Mouse (Mus musculus): Measurements from ENCODE around the gene Tns1. TPM values are rescaled to one million over a fixed set of nuclear protein-coding genes. Genes with fewer than 3 reads are reported as not detected.

The Tns1 gene
- polyA plus RNA-seq, 1 experiment from 2014 or later: 28.8 TPM

DNA sequence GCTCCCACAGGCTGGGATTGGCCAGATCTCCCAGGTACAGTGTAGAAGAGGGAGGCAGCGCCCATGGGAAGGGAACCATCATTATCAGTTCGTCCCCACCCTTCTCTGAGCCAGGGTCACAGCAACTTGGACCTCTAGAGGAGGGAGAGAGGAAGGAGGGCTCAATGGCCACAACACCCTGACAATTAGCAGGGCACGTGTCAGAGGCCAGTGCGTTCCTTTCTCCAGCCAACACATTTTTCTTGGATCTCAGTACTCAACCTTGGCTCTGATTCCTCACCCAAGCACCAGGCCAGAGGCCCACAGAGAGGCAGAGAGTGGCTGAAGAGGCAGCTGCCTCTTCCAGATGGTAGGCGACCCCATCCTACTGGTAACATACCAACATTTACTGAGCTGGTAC lies 107.6 kb downstream of the Tns1 start:
- Histone ChIP-seq H3K27me3 (ENCODE audit: control insufficient read depth, insufficient read depth, low read length) (no peaks in the 10 kb centered on the region), H3K9me3 (ENCODE audit: control insufficient read depth, low read length) (no peaks in the 10 kb centered on the region), H3K36me3 (ENCODE audit: control insufficient read depth, insufficient read depth, low read length) (no peaks in the 10 kb centered on the region), H3K4me2 (replicated peaks; ENCODE audit: low read depth) (no peak overlapping the region), H3K9ac (ENCODE audit: low read length) (no peak overlapping the region), H3K4me1 (replicated peaks; ENCODE audit: control insufficient read depth, insufficient read depth) (peaks cover 13% of the 10 kb centered on the region; the same call in 1 of the 2 replicates), H3K4me3 (ENCODE audit: low read depth, low read length) (no peak overlapping the region), H3K27ac (replicated peaks) (peak overlapping the region; percentile 70)
- TF ChIP-seq CTCF (IDR thresholded peaks at IDR 0.05; ENCODE audit: low read depth): no peak
- TF ChIP-seq EP300 (optimal IDR thresholded peaks at IDR 0.05): no peak
- 53% methylated on average over 5 of the region's 5 CpGs for WGBS
- DNase-seq (ENCODE audit: low spot score): no peak
- no peak for ATAC-seq (ENCODE audit: low FRiP score, low TSS enrichment)

DNA sequence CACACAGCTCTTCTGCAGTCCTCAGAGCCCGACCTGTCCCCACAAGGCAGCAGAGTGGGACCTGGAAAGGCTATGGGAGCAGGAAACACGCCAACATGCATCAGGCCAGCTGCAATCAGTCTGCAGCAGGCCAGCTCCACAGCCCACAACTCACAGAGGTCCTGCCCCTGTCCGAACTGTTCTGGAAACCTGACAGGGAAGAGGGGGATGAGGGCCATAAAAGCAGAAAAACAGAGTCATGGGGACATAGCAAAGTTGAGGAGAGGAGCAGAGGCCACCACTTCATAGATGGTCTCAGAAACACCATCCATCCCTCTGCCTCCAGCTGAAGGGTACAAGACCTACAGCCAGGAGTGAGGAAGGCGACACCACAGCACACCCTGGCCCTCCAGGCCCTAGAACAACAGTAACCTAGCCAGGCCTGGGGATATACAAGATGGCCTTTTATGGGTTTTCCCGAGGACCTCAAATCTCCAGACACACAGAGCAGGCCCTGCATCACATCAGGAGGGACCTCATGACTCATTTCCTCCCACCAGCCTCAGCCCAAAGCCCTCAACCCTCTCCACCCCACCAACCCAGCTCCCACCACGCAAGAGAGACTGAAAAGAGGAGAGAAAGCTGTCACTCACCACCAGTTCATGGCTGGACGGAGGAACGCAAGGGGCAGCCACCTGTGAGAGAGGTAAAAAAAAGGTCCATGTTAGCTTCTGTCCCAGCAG lies 108.6 kb downstream of the Tns1 start:
- Histone ChIP-seq H3K9ac (ENCODE audit: low read length) (no peak overlapping the region), H3K4me2 (replicated peaks; ENCODE audit: low read depth) (no peak overlapping the region), H3K4me1 (replicated peaks; ENCODE audit: control insufficient read depth, insufficient read depth) (peaks cover 13% of the 10 kb centered on the region; the same call in 1 of the 2 replicates), H3K9me3 (ENCODE audit: control insufficient read depth, low read length) (no peaks in the 10 kb centered on the region), H3K27ac (replicated peaks) (peak overlapping the region; percentile 70), H3K27me3 (ENCODE audit: control insufficient read depth, insufficient read depth, low read length) (no peaks in the 10 kb centered on the region), H3K4me3 (ENCODE audit: low read depth, low read length) (no peak overlapping the region), H3K36me3 (ENCODE audit: control insufficient read depth, insufficient read depth, low read length) (no peaks in the 10 kb centered on the region)
- 46% methylated on average over 8 of the region's 8 CpGs for WGBS
- TF ChIP-seq EP300 (optimal IDR thresholded peaks at IDR 0.05) (no peak), CTCF (IDR thresholded peaks at IDR 0.05; ENCODE audit: low read depth) (no peak)
- DNase-seq (ENCODE audit: low spot score) (no peak), ATAC-seq (ENCODE audit: low FRiP score, low TSS enrichment) (peak; percentile 36; the same call in 1 of the 2 replicates)

DNA sequence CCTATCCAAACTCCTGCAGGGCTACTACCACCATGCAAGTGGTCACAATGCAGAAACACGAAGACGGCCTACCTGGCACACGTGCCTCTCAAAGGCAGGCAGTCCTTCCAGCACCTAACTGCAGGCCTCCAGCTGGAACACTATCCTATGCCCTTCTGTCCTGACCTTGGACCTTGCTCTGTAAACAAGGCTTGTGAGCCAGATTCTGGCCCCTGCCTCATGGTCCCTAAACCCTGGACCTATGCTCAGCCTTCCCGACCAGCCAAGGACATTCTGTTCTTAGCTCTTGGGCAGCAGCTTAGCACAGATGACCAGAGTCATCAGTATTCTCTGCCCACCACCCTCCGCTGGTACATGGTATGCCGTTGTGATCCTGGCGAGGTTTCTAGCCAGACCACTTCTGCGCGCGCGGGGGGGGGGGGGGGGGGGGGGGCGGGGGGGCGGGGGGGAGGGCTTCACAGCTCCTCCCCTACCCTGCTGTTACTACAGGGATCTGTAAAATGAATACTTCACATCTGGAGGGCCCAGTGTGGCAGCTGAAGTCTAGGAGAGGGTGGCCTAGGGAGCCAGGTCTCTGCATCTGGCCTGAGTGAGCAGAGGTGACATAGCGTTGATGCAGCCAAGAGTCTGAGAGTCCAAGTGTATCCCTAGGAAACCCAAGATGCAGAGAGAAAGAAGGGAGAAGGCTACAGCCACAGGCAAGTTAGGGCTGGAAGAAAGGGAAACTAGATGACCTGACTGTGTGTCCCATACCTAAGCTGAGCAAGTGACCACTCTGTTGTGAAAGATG lies 109.5 kb downstream of the Tns1 start:
- Histone ChIP-seq H3K27ac (replicated peaks) (peak overlapping the region; percentile 65), H3K4me1 (replicated peaks; ENCODE audit: control insufficient read depth, insufficient read depth) (peaks cover 13% of the 10 kb centered on the region; the same call in 1 of the 2 replicates), H3K9me3 (ENCODE audit: control insufficient read depth, low read length) (no peaks in the 10 kb centered on the region), H3K4me3 (ENCODE audit: low read depth, low read length) (no peak overlapping the region), H3K4me2 (replicated peaks; ENCODE audit: low read depth) (no peak overlapping the region), H3K36me3 (ENCODE audit: control insufficient read depth, insufficient read depth, low read length) (no peaks in the 10 kb centered on the region), H3K9ac (ENCODE audit: low read length) (no peak overlapping the region), H3K27me3 (ENCODE audit: control insufficient read depth, insufficient read depth, low read length) (no peaks in the 10 kb centered on the region)
- TF ChIP-seq EP300 (optimal IDR thresholded peaks at IDR 0.05): no peak
- no peak for TF ChIP-seq CTCF (IDR thresholded peaks at IDR 0.05; ENCODE audit: low read depth)
- peak; percentile 35; the same call in 1 of the 2 replicates for ATAC-seq (ENCODE audit: low FRiP score, low TSS enrichment)
- DNase-seq (ENCODE audit: low spot score): no peak
- WGBS: 46% methylated on average over 9 of the region's 14 CpGs

DNA sequence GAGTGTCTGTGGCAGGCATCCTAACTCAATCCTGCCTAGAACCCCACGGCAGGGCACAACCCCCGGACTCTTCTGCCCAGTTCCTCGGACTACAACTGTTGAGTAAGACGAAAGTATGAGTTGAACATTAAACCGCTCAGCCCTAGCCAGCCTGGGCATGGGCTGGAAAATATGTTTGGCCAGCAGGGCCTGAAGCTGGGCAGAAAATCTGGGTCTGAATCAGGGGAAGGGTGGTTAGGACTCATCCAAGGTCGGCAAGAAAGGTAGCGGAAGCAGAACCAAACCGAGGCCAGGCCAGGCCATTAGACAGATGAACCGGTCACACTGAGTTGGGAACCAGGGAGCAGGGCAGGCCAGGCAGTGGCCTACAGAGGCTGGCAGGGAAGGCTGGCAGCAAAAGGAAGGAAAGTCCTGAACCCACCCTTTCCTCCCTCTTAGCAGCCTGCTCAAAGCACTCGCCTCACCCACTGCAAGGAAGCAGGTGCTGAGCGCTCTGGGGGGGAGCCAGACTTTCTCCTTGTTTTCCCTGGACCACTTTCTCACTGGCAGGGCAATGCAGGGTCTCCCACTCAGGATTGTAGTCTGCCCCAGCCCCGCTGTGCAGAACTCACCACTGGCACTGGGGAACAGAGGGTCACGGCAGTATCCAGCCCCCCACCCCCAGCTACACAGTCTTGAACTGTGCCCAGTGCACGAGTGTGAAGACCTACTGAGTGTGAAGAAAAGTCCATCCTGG lies 110.8 kb downstream of the Tns1 start:
- DNase-seq (ENCODE audit: low spot score) (no peak), ATAC-seq (ENCODE audit: low FRiP score, low TSS enrichment) (no peak)
- H3K4me3 ChIP-seq (ENCODE audit: low read depth, low read length): no peak overlapping the region
- 74% methylated on average over 14 of the region's 14 CpGs for WGBS
- H3K9me3 ChIP-seq (ENCODE audit: control insufficient read depth, low read length): no peaks in the 10 kb centered on the region
- H3K27ac ChIP-seq (replicated peaks): no peak overlapping the region; the same call in 1 of the 2 replicates
- peaks cover 20% of the 10 kb centered on the region; the same call in 1 of the 2 replicates for H3K4me1 ChIP-seq (replicated peaks; ENCODE audit: control insufficient read depth, insufficient read depth)
- no peaks in the 10 kb centered on the region for H3K36me3 ChIP-seq (ENCODE audit: control insufficient read depth, insufficient read depth, low read length)
- H3K4me2 ChIP-seq (replicated peaks; ENCODE audit: low read depth): no peak overlapping the region
- no peak overlapping the region for H3K9ac ChIP-seq (ENCODE audit: low read length)
- H3K27me3 ChIP-seq (ENCODE audit: control insufficient read depth, insufficient read depth, low read length): no peaks in the 10 kb centered on the region
- TF ChIP-seq CTCF (IDR thresholded peaks at IDR 0.05; ENCODE audit: low read depth): no peak
- no peak for TF ChIP-seq EP300 (optimal IDR thresholded peaks at IDR 0.05)

DNA sequence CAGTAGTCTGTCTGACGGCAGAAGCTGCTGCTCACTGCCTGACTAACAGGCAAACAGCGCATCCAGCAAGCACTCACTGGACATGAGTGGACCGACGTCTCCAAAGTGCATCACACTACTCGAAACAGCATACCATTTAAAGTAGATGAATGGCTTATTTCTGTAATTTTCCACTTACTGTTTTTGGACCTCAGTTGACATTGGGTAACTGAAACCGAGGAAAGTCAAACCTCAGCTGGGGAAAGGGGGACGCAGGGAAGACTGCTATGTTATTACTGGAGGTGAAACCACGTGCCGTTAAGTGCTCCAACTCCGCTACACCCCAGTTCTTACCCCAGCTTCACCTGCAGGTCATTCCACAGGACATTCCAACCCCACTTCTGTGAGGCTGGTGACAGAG lies 111.5 kb downstream of the Tns1 start:
- peaks cover 20% of the 10 kb centered on the region for H3K4me1 ChIP-seq (replicated peaks; ENCODE audit: control insufficient read depth, insufficient read depth)
- no peak overlapping the region for H3K9ac ChIP-seq (ENCODE audit: low read length)
- DNase-seq (ENCODE audit: low spot score): no peak
- H3K4me3 ChIP-seq (ENCODE audit: low read depth, low read length): no peak overlapping the region
- no peak for ATAC-seq (ENCODE audit: low FRiP score, low TSS enrichment)
- H3K4me2 ChIP-seq (replicated peaks; ENCODE audit: low read depth): no peak overlapping the region
- TF ChIP-seq CTCF (IDR thresholded peaks at IDR 0.05; ENCODE audit: low read depth): no peak
- TF ChIP-seq EP300 (optimal IDR thresholded peaks at IDR 0.05): no peak
- no peak overlapping the region for H3K27ac ChIP-seq (replicated peaks)
- WGBS: 74% methylated on average over 10 of the region's 10 CpGs
- no peaks in the 10 kb centered on the region for H3K36me3 ChIP-seq (ENCODE audit: control insufficient read depth, insufficient read depth, low read length)
- no peaks in the 10 kb centered on the region for H3K9me3 ChIP-seq (ENCODE audit: control insufficient read depth, low read length)
- no peaks in the 10 kb centered on the region for H3K27me3 ChIP-seq (ENCODE audit: control insufficient read depth, insufficient read depth, low read length)
